Mouse (Mus musculus) macrophage (primary cell): ENCODE results near the gene Galns. TPM values are rescaled to one million over a fixed set of nuclear protein-coding genes. Genes with fewer than 3 reads are reported as not detected.

ENCODE experiments used
- H3K27ac ChIP-seq: fragments of 350-480 bp; formaldehyde crosslinking; 2 replicates; pipeline ENCODE4 v1.9.0; 2021
- H3K36me3 ChIP-seq: fragments of 350-480 bp; formaldehyde crosslinking; 2 replicates; pipeline ENCODE4 v1.9.0; 2021; ENCODE audit errors: inconsistent target
- H3K4me3 ChIP-seq: fragments of 350-480 bp; formaldehyde crosslinking; 2 replicates; pipeline ENCODE4 v1.9.0; 2021; ENCODE audit errors: inconsistent target
- H3K79me2 ChIP-seq: fragments of 350-480 bp; formaldehyde crosslinking; 2 replicates; pipeline ENCODE4 v1.9.0; 2021; ENCODE audit errors: inconsistent target
- WGBS: methylation state at CpG from one replicate; pipeline ENCODE4 v1.1.7; 2026; ENCODE audit warnings: inconsistent platforms; ENCODE audit not compliant: missing documents; 5-methylcytosine and 5-hydroxymethylcytosine counted together
- polyA plus RNA-seq: library from polyadenylated mRNA; stranded (reverse); fragments of 250-400 nt; gene quantifications from 3 replicates; pipeline ENCODE4 v1.2.4, GENCODE M21; 2018; ENCODE audit warnings: inconsistent platforms

The Galns gene
- polyA plus RNA-seq, 1 experiment from 2014 or later = 140 TPM

- Histone ChIP-seq H3K27ac (peak overlapping the region; percentile 99), H3K4me3 (peak overlapping the region; percentile 48), H3K79me2 (no peaks in the 10 kb centered on the region), H3K36me3 (no peaks in the 10 kb centered on the region)
- 7% methylated on average over 12 of the region's 12 CpGs for WGBS
Measured at GRCm38 (mm10) chr8:122556030-122557009, 54.9 kb downstream of the Galns start.

GRCm38 (mm10) chr8:122554786-122555185, 56.5 kb downstream of the Galns start:
- H3K79me2 ChIP-seq = peaks cover 8% of the 10 kb centered on the region
- no peak overlapping the region for H3K4me3 ChIP-seq
- WGBS = 84% methylated on average over 6 of the region's 6 CpGs
- H3K27ac ChIP-seq = peak overlapping the region; percentile 99
- H3K36me3 ChIP-seq = no peaks in the 10 kb centered on the region

- WGBS = 8% methylated on average over 56 of the region's 56 CpGs
- Histone ChIP-seq H3K79me2 (peaks cover 41% of the 10 kb centered on the region), H3K27ac (peak within 1 kb of the TSS; percentile 69), H3K4me3 (peak within 1 kb of the TSS; percentile 61), H3K36me3 (no peaks in the 10 kb centered on the region)
Measured at GRCm38 (mm10) chr8:122551265-122552051, 59.8 kb downstream of the Galns start, which contains the start of gene Piezo1. Gene Piezo1, minus strand, starts transcription at chr8:122551329.

- Histone ChIP-seq H3K79me2 (peaks cover 47% of the 10 kb centered on the region), H3K27ac (no peak overlapping the region), H3K4me3 (no peak overlapping the region), H3K36me3 (no peaks in the 10 kb centered on the region)
- WGBS = 1% methylated on average over 37 of the region's 43 CpGs
Measured at GRCm38 (mm10) chr8:122550995-122551264, 60.3 kb downstream of the Galns start.

GRCm38 (mm10) chr8:122550234-122550994, 60.8 kb downstream of the Galns start:
- peak overlapping the region; percentile 61 for H3K4me3 ChIP-seq
- WGBS = 2% methylated on average over 49 of the region's 52 CpGs
- peaks cover 52% of the 10 kb centered on the region for H3K79me2 ChIP-seq
- peak overlapping the region; percentile 69 for H3K27ac ChIP-seq
- no peaks in the 10 kb centered on the region for H3K36me3 ChIP-seq

GRCm38 (mm10) chr8:122548891-122549439, 62.3 kb downstream of the Galns start:
- no peaks in the 10 kb centered on the region for H3K36me3 ChIP-seq
- 81% methylated on average over 3 of the region's 3 CpGs for WGBS
- peaks cover 66% of the 10 kb centered on the region for H3K79me2 ChIP-seq
- H3K27ac ChIP-seq = peak overlapping the region; percentile 69
- H3K4me3 ChIP-seq = peak overlapping the region; percentile 61; the same call in 1 of the 2 replicates

GRCm38 (mm10) chr8:122548331-122548730, 62.9 kb downstream of the Galns start:
- WGBS = 33% methylated on average over 13 of the region's 13 CpGs
- Histone ChIP-seq H3K36me3 (no peaks in the 10 kb centered on the region; the same call in 1 of the 2 replicates), H3K79me2 (peaks cover 73% of the 10 kb centered on the region), H3K27ac (peak overlapping the region; percentile 69), H3K4me3 (no peak overlapping the region)

GRCm38 (mm10) chr8:122547815-122548214, 63.4 kb downstream of the Galns start:
- no peaks in the 10 kb centered on the region; the same call in 1 of the 2 replicates for H3K36me3 ChIP-seq
- WGBS = 4% methylated on average over 5 of the region's 5 CpGs
- peak overlapping the region; percentile 69 for H3K27ac ChIP-seq
- H3K4me3 ChIP-seq = no peak overlapping the region; the same call in 1 of the 2 replicates
- H3K79me2 ChIP-seq = peaks cover 78% of the 10 kb centered on the region

GRCm38 (mm10) chr8:122546811-122547453, 64.3 kb downstream of the Galns start:
- Histone ChIP-seq H3K4me3 (peak overlapping the region; percentile 5; the same call in 1 of the 2 replicates), H3K36me3 (no peaks in the 10 kb centered on the region; the same call in 1 of the 2 replicates), H3K79me2 (peaks cover 87% of the 10 kb centered on the region), H3K27ac (peak overlapping the region; percentile 69)
- WGBS = 78% methylated on average over 23 of the region's 24 CpGs

- WGBS = 87% methylated on average over 6 of the region's 7 CpGs
- Histone ChIP-seq H3K79me2 (peaks cover 94% of the 10 kb centered on the region), H3K27ac (peak overlapping the region; percentile 69), H3K4me3 (no peak overlapping the region), H3K36me3 (no peaks in the 10 kb centered on the region; the same call in 1 of the 2 replicates)
Measured at GRCm38 (mm10) chr8:122546066-122546755, 65.1 kb downstream of the Galns start.

GRCm38 (mm10) chr8:122544138-122544537, 67.1 kb downstream of the Galns start:
- Histone ChIP-seq H3K4me3 (no peak overlapping the region), H3K36me3 (no peaks in the 10 kb centered on the region; the same call in 1 of the 2 replicates), H3K27ac (no peak overlapping the region), H3K79me2 (peaks cover 100% of the 10 kb centered on the region)
- WGBS = 87% methylated on average over 7 of the region's 8 CpGs

GRCm38 (mm10) chr8:122538310-122539076, 72.8 kb downstream of the Galns start:
- H3K36me3 ChIP-seq = peaks cover 5% of the 10 kb centered on the region; the same call in 1 of the 2 replicates

More at GRCm38 (mm10) chr8:122538310-122539076, 72.8 kb downstream of the Galns start:
- WGBS = 96% methylated on average over 9 of the region's 9 CpGs
- Histone ChIP-seq H3K79me2 (peaks cover 100% of the 10 kb centered on the region), H3K27ac (no peak overlapping the region), H3K4me3 (no peak overlapping the region)
